Mouse (Mus musculus): ENCODE data around the gene Rit1. TPM values are rescaled to one million over a fixed set of nuclear protein-coding genes. Genes with fewer than 3 reads are reported as not detected.
"Not testable (repeated sequence)": the region's sequence is repeated elsewhere in the genome, so short reads cannot be mapped to it uniquely, and the experiment has no call there.

Rit1 gene
- polyA plus RNA-seq, 1 experiment from 2014 or later = 56.4 TPM

DNA sequence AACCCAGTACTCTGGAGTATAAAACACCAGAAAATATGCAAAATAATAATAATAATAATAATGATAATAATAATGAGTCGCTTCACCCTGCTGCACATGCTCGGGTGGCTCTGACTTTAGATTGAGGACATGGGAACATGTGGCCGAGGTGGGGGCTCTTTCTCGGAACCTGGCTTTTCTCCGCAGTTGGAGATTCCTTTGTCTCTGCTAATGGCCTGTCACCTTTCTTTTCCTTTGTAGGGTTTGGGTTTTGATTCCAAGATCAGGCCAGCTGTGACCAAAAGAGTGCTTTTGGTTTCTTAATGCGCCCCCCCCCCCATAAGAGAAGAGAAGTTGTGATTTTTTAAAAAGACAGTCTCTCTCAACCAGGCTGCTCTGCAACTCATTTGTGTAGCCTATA is 56.5 kb downstream of the Rit1 start:
- 73% methylated on average over 6 of the region's 6 CpGs for WGBS
- peak; percentile 15 for DNase-seq (ENCODE audit: low spot score)
- H3K4me3 ChIP-seq (ENCODE audit: low read depth, low read length); H3K9me3 ChIP-seq (ENCODE audit: control insufficient read depth, low read length); H3K27ac ChIP-seq (ENCODE audit: low read depth); H3K36me3 ChIP-seq (ENCODE audit: control insufficient read depth, insufficient read depth, low read length); H3K9ac ChIP-seq (ENCODE audit: low read length); H3K4me2 ChIP-seq (ENCODE audit: low read length); ATAC-seq (replicated peaks; ENCODE audit: low FRiP score, low TSS enrichment, low read depth); H3K27me3 ChIP-seq (replicated peaks; ENCODE audit: control insufficient read depth, insufficient read depth, low read length); H3K4me1 ChIP-seq (replicated peaks; ENCODE audit: control insufficient read depth, insufficient read depth, low read length): not testable (repeated sequence)

DNA sequence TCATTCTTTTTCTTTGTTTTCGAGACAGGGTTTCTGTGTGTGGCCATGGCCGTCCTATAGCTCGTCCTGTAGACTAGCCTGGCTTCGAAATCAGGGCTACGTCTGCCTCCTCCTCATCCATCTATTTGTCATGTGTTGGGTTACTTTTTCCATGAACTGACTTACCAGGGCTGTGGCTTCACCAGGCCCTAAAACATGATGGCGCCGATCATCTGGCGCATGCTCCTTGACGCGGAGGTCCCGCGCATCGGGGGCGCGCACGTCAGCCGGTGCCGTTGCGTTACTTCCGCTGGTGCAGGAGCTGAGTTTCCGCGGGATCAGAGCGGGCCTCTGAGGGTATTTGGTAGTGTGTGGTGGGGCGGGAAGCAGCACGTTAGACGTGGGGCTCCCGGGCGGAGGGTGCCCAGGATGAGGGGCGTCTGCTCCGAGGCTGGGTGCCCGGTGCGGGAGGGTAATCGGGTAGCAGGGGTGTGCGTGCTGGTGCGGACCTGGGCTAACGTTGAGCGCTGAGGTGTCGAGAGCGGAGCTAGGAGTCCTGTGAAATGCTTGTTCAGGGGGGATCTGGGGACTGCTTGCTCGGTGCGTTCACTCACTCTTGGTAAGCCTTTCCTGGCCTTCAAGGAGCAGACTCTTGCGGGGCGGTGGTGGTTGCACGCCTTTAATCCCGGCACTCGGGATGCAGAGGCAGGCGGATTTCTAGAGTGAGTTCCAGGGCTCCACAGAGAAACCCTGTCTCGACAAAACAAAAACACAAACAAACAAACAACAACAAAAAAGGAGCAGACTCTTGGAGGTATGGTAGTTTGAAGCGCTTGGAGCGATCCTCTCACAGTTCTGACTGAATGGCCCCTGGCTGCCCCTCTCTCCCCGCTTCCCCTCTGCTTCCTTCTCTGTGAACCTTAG is 58.6 kb downstream of the Rit1 start, which contains the start of gene Syt11:
Syt11 (minus strand) TSS at position 226 of the 903 bp plus-strand sequence.
- H3K9ac ChIP-seq (ENCODE audit: low read length) = 0 out of 2 replicates have a peak within 1 kb of the TSS, but pooled peaks have one; percentile 13
- H3K4me2 ChIP-seq (ENCODE audit: low read length) = peak within 1 kb of the TSS; percentile 40
- WGBS = 6% methylated on average over 29 of the region's 51 CpGs
- not testable (repeated sequence) for H3K27me3 ChIP-seq (replicated peaks; ENCODE audit: control insufficient read depth, insufficient read depth, low read length); H3K4me1 ChIP-seq (replicated peaks; ENCODE audit: control insufficient read depth, insufficient read depth, low read length); H3K36me3 ChIP-seq (ENCODE audit: control insufficient read depth, insufficient read depth, low read length); H3K9me3 ChIP-seq (ENCODE audit: control insufficient read depth, low read length)
- DNase-seq (ENCODE audit: low spot score) (peak; percentile 82), ATAC-seq (replicated peaks; ENCODE audit: low FRiP score, low TSS enrichment, low read depth) (peak; percentile 71)
- peak within 1 kb of the TSS; percentile 54; the same call in 1 of the 2 replicates for H3K27ac ChIP-seq (ENCODE audit: low read depth)
- H3K4me3 ChIP-seq (ENCODE audit: low read depth, low read length) = peak within 1 kb of the TSS; percentile 28

Other genes starting within 250 kb of the Rit1 start
- 86.0 and 96.0 TPM in 2 replicates for gene Lmna, start 206.9 kb upstream of the Rit1 start, polyA plus RNA-seq (2014; fragmentation: Nextera tagmentation; extraction: Ambion mirVana)
- 19.8 and 23.8 TPM in 2 replicates for gene Mex3a, start 184.4 kb upstream of the Rit1 start, polyA plus RNA-seq (2014; fragmentation: Nextera tagmentation; extraction: Ambion mirVana)
- 55.6 and 56.9 TPM in 2 replicates for gene Rab25, start 168.5 kb upstream of the Rit1 start, polyA plus RNA-seq (2014; fragmentation: Nextera tagmentation; extraction: Ambion mirVana)
- 98.9 and 102 TPM in 2 replicates for gene Lamtor2, start 163.8 kb upstream of the Rit1 start, polyA plus RNA-seq (2014; fragmentation: Nextera tagmentation; extraction: Ambion mirVana)
- 59.0 and 60.8 TPM in 2 replicates for gene Ubqln4, start 163.1 kb upstream of the Rit1 start, polyA plus RNA-seq (2014; fragmentation: Nextera tagmentation; extraction: Ambion mirVana)
- gene Ssr2, start 141.0 kb upstream of the Rit1 start, polyA plus RNA-seq (2014; fragmentation: Nextera tagmentation; extraction: Ambion mirVana) = 290 and 316 TPM in 2 replicates
- 87.0 and 98.4 TPM in 2 replicates for gene Arhgef2, start 110.9 kb upstream of the Rit1 start, polyA plus RNA-seq (2014; fragmentation: Nextera tagmentation; extraction: Ambion mirVana)
- not detected in 2 replicates for gene Rxfp4, start 63.7 kb upstream of the Rit1 start, polyA plus RNA-seq (2014; fragmentation: Nextera tagmentation; extraction: Ambion mirVana)
- gene Khdc4, start 31.0 kb upstream of the Rit1 start, polyA plus RNA-seq (2014; fragmentation: Nextera tagmentation; extraction: Ambion mirVana) = 78.9 and 87.9 TPM in 2 replicates
- gene Syt11, start 58.3 kb downstream of the Rit1 start, polyA plus RNA-seq (2014; fragmentation: Nextera tagmentation; extraction: Ambion mirVana) = 28.6 and 29.7 TPM in 2 replicates
- 14.7 and 14.8 TPM in 2 replicates for gene Gon4l, start 118.4 kb downstream of the Rit1 start, polyA plus RNA-seq (2014; fragmentation: Nextera tagmentation; extraction: Ambion mirVana)
- 52.9 and 56.0 TPM in 2 replicates for gene Msto1, start 197.2 kb downstream of the Rit1 start, polyA plus RNA-seq (2014; fragmentation: Nextera tagmentation; extraction: Ambion mirVana)
- gene Ash1l, start 233.8 kb downstream of the Rit1 start, polyA plus RNA-seq (2014; fragmentation: Nextera tagmentation; extraction: Ambion mirVana) = 21.5 and 23.1 TPM in 2 replicates
- 150 and 155 TPM in 2 replicates for gene Dap3, start 234.3 kb downstream of the Rit1 start, polyA plus RNA-seq (2014; fragmentation: Nextera tagmentation; extraction: Ambion mirVana)